ENCODE assay signal across 24 mouse cellular contexts in the genomic region with DNA sequence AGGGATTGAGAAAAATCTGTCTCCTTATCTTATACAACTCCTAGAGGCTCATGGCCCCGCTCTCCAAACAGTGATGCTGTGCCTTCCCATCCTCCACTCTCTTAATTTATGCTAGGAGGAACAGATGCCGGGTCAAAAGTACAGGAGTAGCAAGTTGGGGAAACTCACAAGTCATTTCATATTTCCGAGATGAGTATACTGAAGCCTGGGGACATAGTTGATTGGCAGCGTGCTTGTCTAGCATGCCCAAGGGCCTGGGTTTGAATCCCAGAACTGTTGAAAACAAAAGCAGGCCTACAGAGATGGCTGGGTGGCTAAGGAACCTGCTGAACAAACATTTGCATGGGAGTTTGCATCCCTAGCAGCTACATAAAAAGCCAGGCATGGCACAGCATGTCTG.
"Had no signal": no experiment of that assay in that cellular context is flagged by ENCODE, and none has a peak within 500 bp of the region (broad histone marks: within the 10 kb centered on the region; RNA-seq: fewer than 3 reads in every experiment).

No protein-coding gene starts in this region.

- H3K27ac ChIP-seq: heart, embryonic 13.5 days; heart, embryonic 15.5 days; hindbrain, embryonic 13.5 days; hindbrain, embryonic 15.5 days; hindbrain, postnatal 0 days; kidney, embryonic 15.5 days; kidney, postnatal 0 days; limb, embryonic 10.5 days; limb, embryonic 12.5 days; liver, embryonic 13.5 days; liver, embryonic 15.5 days had no signal

- H3K4me3 ChIP-seq: heart, embryonic 13.5 days; heart, embryonic 15.5 days; hindbrain, embryonic 13.5 days; hindbrain, embryonic 15.5 days; kidney, embryonic 15.5 days; limb, embryonic 10.5 days; limb, embryonic 12.5 days; liver, embryonic 13.5 days; liver, embryonic 15.5 days had no signal

- DNase-seq: gastrocnemius, postnatal 10 days; gastrocnemius, postnatal 36 days; heart, adult 18-20 months; heart, postnatal 14 days; heart, postnatal 36 days; kidney, adult 11 months; kidney, adult 2 months; kidney, adult 9 months; kidney, postnatal 14 days; kidney, postnatal 36 days; layer of hippocampus, postnatal 36 days; liver; liver, embryonic 13.5 days; liver, postnatal 0 days had no signal
